Mouse (Mus musculus): ENCODE measurements around the gene Nptxr. TPM values are rescaled to one million over a fixed set of nuclear protein-coding genes. Genes with fewer than 3 reads are reported as not detected.

The Nptxr gene
- polyA plus RNA-seq, 1 experiment from 2014 or later = 1.3 TPM

DNA sequence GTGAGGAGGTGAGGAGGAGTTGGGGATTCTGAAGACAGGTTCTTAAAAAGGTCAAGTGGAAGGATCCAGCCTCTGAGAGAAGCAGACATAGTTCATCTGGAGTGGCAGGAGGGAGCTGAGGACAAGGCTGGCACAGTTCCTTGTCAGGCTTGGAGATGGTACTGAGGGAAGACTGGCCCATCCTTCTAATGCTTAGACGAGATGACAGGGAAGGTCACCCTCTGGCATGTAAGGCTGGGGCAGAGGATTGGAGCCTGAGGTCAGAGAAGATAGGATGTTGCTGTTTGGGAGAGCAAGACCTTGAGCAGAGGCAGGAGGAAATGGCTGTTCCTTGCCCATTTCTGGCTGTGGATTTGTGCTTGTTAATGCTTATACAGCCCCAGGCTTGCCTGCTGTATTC, 19.5 kb downstream of the Nptxr start:
- no peaks in the 10 kb centered on the region for H3K9me3 ChIP-seq (ENCODE audit: control insufficient read depth, low read length)
- WGBS = 69% methylated on average over 1 of the region's 1 CpGs
- H3K27me3 ChIP-seq (replicated peaks; ENCODE audit: control insufficient read depth, insufficient read depth, low read length) = no peaks in the 10 kb centered on the region
- no peak for ATAC-seq
- H3K4me3 ChIP-seq (ENCODE audit: low read length) = no peak overlapping the region
- H3K27ac ChIP-seq (ENCODE audit: low read length) = no peak overlapping the region
- H3K9ac ChIP-seq (ENCODE audit: low read depth, low read length) = no peak overlapping the region
- H3K36me3 ChIP-seq (ENCODE audit: control insufficient read depth, insufficient read depth, low read length) = no peaks in the 10 kb centered on the region
- no peak overlapping the region for H3K4me2 ChIP-seq (ENCODE audit: low read depth, low read length)
- no peaks in the 10 kb centered on the region for H3K4me1 ChIP-seq (ENCODE audit: control insufficient read depth, insufficient read depth, low read length)

GRCm38 (mm10) chr15:79777749-79778148, 26.8 kb downstream of the Nptxr start, which contains the start of gene Dnal4:
Gene Dnal4 (minus strand): TSS chr15:79777849.
- Histone ChIP-seq H3K27me3 (replicated peaks; ENCODE audit: control insufficient read depth, insufficient read depth, low read length) (no peaks in the 10 kb centered on the region), H3K4me2 (ENCODE audit: low read depth, low read length) (no peak within 1 kb of the TSS), H3K4me3 (ENCODE audit: low read length) (no peak within 1 kb of the TSS), H3K4me1 (ENCODE audit: control insufficient read depth, insufficient read depth, low read length) (peaks cover 12% of the 10 kb centered on the region), H3K9ac (ENCODE audit: low read depth, low read length) (no peak within 1 kb of the TSS), H3K27ac (ENCODE audit: low read length) (no peak within 1 kb of the TSS), H3K36me3 (ENCODE audit: control insufficient read depth, insufficient read depth, low read length) (no peaks in the 10 kb centered on the region), H3K9me3 (ENCODE audit: control insufficient read depth, low read length) (no peaks in the 10 kb centered on the region)
- no peak for ATAC-seq

DNA sequence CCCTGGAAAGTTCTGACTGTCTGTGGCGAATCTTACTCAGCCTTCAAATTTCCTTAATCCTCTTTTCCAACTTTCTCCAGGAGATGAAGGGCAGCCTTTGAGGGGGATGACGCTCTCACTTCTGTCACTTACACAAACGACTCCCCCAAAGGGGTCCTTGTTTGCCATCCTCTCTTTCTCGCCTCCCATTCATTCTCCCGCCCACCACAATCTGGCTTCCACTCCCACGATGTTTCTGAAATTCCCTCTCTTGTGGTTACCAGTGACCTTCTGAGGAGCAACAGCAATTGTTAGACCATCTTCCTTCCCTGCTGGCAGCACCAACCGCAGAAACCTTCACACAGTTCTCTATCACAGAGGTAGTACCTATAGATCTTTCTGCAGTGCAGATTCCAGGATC, 28.9 kb downstream of the Nptxr start:
- Histone ChIP-seq H3K9me3 (ENCODE audit: control insufficient read depth, low read length) (no peaks in the 10 kb centered on the region), H3K9ac (ENCODE audit: low read depth, low read length) (no peak overlapping the region), H3K27me3 (replicated peaks; ENCODE audit: control insufficient read depth, insufficient read depth, low read length) (no peaks in the 10 kb centered on the region), H3K4me1 (ENCODE audit: control insufficient read depth, insufficient read depth, low read length) (peaks cover 12% of the 10 kb centered on the region), H3K4me2 (ENCODE audit: low read depth, low read length) (no peak overlapping the region), H3K27ac (ENCODE audit: low read length) (no peak overlapping the region), H3K36me3 (ENCODE audit: control insufficient read depth, insufficient read depth, low read length) (no peaks in the 10 kb centered on the region), H3K4me3 (ENCODE audit: low read length) (no peak overlapping the region)
- WGBS = 59% methylated on average over 7 of the region's 7 CpGs
- no peak for ATAC-seq

DNA sequence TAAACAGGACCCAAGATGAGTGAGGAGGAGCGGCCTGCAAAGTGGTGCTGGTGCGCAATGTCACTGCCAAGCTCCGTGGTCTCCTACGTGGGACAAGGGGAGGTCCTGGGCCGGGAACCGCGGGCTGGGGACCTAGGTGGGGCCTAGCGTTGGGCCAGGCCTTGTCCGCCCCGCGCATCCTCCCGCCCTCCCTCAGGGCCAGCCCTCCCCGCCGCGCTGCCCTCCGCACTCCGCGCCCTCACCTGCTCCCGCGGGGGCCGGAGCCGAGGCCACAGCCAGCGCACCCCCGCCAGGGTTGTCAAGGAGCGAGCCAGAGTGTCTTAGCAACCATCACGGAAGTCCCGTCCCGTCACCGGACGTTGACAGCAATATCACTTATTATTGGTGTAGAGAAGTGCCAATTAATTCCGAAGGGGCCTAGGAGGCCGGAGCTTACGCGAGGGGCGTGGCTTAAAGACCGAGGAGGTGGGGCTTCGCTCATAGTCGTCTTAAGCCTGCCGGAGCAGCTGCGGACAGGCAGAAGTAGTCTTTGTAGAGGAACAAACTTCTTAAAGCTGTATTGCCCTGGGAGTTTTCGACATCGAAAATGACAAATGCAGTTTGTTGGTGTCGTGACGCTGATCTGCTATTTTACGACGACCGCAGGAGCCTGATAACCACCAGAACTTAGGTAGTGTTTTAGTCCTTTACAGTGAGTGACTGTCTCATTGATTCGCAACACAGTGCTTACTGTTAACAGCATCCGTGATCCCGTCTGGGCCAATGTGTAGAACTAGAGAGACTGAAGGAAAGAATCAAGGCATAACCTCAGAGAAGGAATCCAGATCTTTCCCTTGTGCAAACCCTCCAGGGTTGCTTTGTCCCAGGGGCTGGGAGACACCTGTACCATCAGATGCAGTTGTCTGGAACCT, 30.2 kb downstream of the Nptxr start:
- H3K4me3 ChIP-seq (ENCODE audit: low read length) = peak overlapping the region; percentile 89
- no peaks in the 10 kb centered on the region for H3K27me3 ChIP-seq (replicated peaks; ENCODE audit: control insufficient read depth, insufficient read depth, low read length)
- H3K4me1 ChIP-seq (ENCODE audit: control insufficient read depth, insufficient read depth, low read length) = peaks cover 12% of the 10 kb centered on the region
- WGBS = under 1% methylated on average over 50 of the region's 50 CpGs
- H3K27ac ChIP-seq (ENCODE audit: low read length) = peak overlapping the region; percentile 68
- peak overlapping the region; percentile 87 for H3K9ac ChIP-seq (ENCODE audit: low read depth, low read length)
- ATAC-seq = peak; percentile 99
- peak overlapping the region; percentile 75 for H3K4me2 ChIP-seq (ENCODE audit: low read depth, low read length)
- no peaks in the 10 kb centered on the region for H3K36me3 ChIP-seq (ENCODE audit: control insufficient read depth, insufficient read depth, low read length)
- H3K9me3 ChIP-seq (ENCODE audit: control insufficient read depth, low read length) = no peaks in the 10 kb centered on the region

GRCm38 (mm10) chr15:79770629-79771240, 33.8 kb downstream of the Nptxr start:
- ATAC-seq = no peak
- H3K27ac ChIP-seq (ENCODE audit: low read length) = no peak overlapping the region
- no peak overlapping the region for H3K4me3 ChIP-seq (ENCODE audit: low read length)
- H3K4me2 ChIP-seq (ENCODE audit: low read depth, low read length) = no peak overlapping the region
- H3K4me1 ChIP-seq (ENCODE audit: control insufficient read depth, insufficient read depth, low read length) = peaks cover 12% of the 10 kb centered on the region
- no peaks in the 10 kb centered on the region for H3K27me3 ChIP-seq (replicated peaks; ENCODE audit: control insufficient read depth, insufficient read depth, low read length)
- WGBS = 76% methylated on average over 21 of the region's 21 CpGs
- no peaks in the 10 kb centered on the region for H3K36me3 ChIP-seq (ENCODE audit: control insufficient read depth, insufficient read depth, low read length)
- no peaks in the 10 kb centered on the region for H3K9me3 ChIP-seq (ENCODE audit: control insufficient read depth, low read length)
- no peak overlapping the region for H3K9ac ChIP-seq (ENCODE audit: low read depth, low read length)

GRCm38 (mm10) chr15:79768302-79768701, 36.3 kb downstream of the Nptxr start:
- WGBS = 70% methylated on average over 6 of the region's 6 CpGs
- ATAC-seq = no peak
- H3K27me3 ChIP-seq (replicated peaks; ENCODE audit: control insufficient read depth, insufficient read depth, low read length) = no peaks in the 10 kb centered on the region
- H3K9ac ChIP-seq (ENCODE audit: low read depth, low read length) = no peak overlapping the region
- no peaks in the 10 kb centered on the region for H3K36me3 ChIP-seq (ENCODE audit: control insufficient read depth, insufficient read depth, low read length)
- H3K9me3 ChIP-seq (ENCODE audit: control insufficient read depth, low read length) = no peaks in the 10 kb centered on the region
- peaks cover 7% of the 10 kb centered on the region for H3K4me1 ChIP-seq (ENCODE audit: control insufficient read depth, insufficient read depth, low read length)
- H3K4me3 ChIP-seq (ENCODE audit: low read length) = no peak overlapping the region
- H3K4me2 ChIP-seq (ENCODE audit: low read depth, low read length) = no peak overlapping the region
- no peak overlapping the region for H3K27ac ChIP-seq (ENCODE audit: low read length)

GRCm38 (mm10) chr15:79767327-79767961, 37.1 kb downstream of the Nptxr start:
- Histone ChIP-seq H3K9me3 (ENCODE audit: control insufficient read depth, low read length) (no peaks in the 10 kb centered on the region), H3K4me1 (ENCODE audit: control insufficient read depth, insufficient read depth, low read length) (0 out of 2 replicates have a peak, but pooled peaks cover 4% of the 10 kb centered on the region), H3K36me3 (ENCODE audit: control insufficient read depth, insufficient read depth, low read length) (no peaks in the 10 kb centered on the region), H3K4me2 (ENCODE audit: low read depth, low read length) (no peak overlapping the region), H3K27ac (ENCODE audit: low read length) (no peak overlapping the region), H3K9ac (ENCODE audit: low read depth, low read length) (no peak overlapping the region), H3K4me3 (ENCODE audit: low read length) (no peak overlapping the region), H3K27me3 (replicated peaks; ENCODE audit: control insufficient read depth, insufficient read depth, low read length) (no peaks in the 10 kb centered on the region)
- 76% methylated on average over 16 of the region's 16 CpGs for WGBS
- no peak for ATAC-seq

DNA sequence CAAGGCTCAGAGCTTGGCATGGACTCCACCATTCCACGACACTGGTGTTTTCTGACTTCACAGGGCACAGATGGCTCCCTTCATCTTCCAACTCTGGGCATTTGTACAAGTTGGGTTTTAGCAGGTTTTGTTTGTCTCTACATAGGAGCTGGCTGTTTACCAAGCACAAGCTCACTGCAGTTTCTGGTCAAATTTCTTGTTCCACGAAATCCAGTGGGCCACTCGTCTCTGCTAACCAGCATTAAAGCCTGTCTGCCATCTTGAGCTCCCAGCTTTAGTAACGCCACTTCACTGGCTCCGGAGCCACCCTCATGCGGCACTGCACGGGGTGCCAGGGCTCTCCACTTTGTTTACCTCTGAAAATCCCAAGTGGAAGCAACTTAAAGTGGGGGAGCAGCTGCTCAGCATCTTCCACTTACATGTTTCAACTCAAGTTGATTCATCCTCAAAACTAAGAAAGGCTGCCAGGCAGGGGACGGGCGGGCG, 37.9 kb downstream of the Nptxr start:
- H3K4me3 ChIP-seq (ENCODE audit: low read length) = no peak overlapping the region
- no peaks in the 10 kb centered on the region for H3K9me3 ChIP-seq (ENCODE audit: control insufficient read depth, low read length)
- no peak for ATAC-seq
- no peaks in the 10 kb centered on the region for H3K27me3 ChIP-seq (replicated peaks; ENCODE audit: control insufficient read depth, insufficient read depth, low read length)
- H3K9ac ChIP-seq (ENCODE audit: low read depth, low read length) = no peak overlapping the region
- H3K36me3 ChIP-seq (ENCODE audit: control insufficient read depth, insufficient read depth, low read length) = no peaks in the 10 kb centered on the region
- H3K27ac ChIP-seq (ENCODE audit: low read length) = no peak overlapping the region
- H3K4me2 ChIP-seq (ENCODE audit: low read depth, low read length) = no peak overlapping the region
- WGBS = 82% methylated on average over 10 of the region's 10 CpGs
- H3K4me1 ChIP-seq (ENCODE audit: control insufficient read depth, insufficient read depth, low read length) = 0 out of 2 replicates have a peak, but pooled peaks cover 4% of the 10 kb centered on the region

- 50% methylated on average over 10 of the region's 10 CpGs for WGBS
- Histone ChIP-seq H3K27me3 (replicated peaks; ENCODE audit: control insufficient read depth, insufficient read depth, low read length) (no peaks in the 10 kb centered on the region), H3K4me1 (ENCODE audit: control insufficient read depth, insufficient read depth, low read length) (0 out of 2 replicates have a peak, but pooled peaks cover 4% of the 10 kb centered on the region), H3K9ac (ENCODE audit: low read depth, low read length) (no peak overlapping the region), H3K9me3 (ENCODE audit: control insufficient read depth, low read length) (no peaks in the 10 kb centered on the region), H3K4me3 (ENCODE audit: low read length) (no peak overlapping the region), H3K27ac (ENCODE audit: low read length) (no peak overlapping the region), H3K36me3 (ENCODE audit: control insufficient read depth, insufficient read depth, low read length) (no peaks in the 10 kb centered on the region), H3K4me2 (ENCODE audit: low read depth, low read length) (no peak overlapping the region)
- no peak for ATAC-seq
These were observed 38.4 kb downstream of the Nptxr start for GRCm38 (mm10) chr15:79766168-79766567.
